Mouse (Mus musculus) CD4-positive helper T cell, adult 2 months (primary cell): ENCODE data around the gene Vmn2r58.
"Not testable (repeated sequence)": the region's sequence is repeated elsewhere in the genome, so short reads cannot be mapped to it uniquely, and the experiment has no call there.

Experiments used
- DNase-seq: peaks from one replicate; pipeline ENCODE4 v3.0.0-alpha.2; 2012; ENCODE audit warnings: low read depth, missing footprints, low spot score

Vmn2r58 gene

GRCm38 (mm10) chr7:41872612-41873011 lies at the start of gene Vmn2r58:
Gene Vmn2r58 (minus strand): TSS chr7:41872712.
- DNase-seq: not testable (repeated sequence)
